Mouse (Mus musculus) spleen, adult 12 weeks (tissue): ENCODE measurements around the gene Ddx55.

Experiments used
- DNase-seq: peaks from one replicate; pipeline ENCODE4 v3.0.0; 2022; ENCODE audit warnings: low spot score

Gene Ddx55

DNA sequence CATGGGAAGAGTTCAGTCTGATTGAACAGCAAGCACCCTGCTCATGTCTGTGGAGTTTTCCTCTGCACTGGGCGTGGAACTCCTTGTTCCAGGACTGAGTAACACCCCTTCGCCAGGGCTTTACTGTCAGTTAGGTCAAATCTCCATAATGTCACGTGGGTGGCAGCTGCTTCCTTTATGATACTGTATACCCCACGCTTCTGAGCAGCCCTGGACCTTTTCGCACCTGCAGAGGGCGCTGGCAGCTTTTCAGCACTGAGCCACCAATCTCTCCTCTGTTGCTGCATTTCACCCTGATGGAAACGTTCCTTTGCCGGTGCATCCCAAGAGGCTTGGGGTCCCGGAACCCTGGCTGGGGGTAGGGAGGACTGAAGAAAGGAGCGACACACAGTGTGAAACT, 58.3 kb downstream of the Ddx55 start:
- no peak for DNase-seq

GRCm38 (mm10) chr5:124614709-124615108, 62.0 kb downstream of the Ddx55 start:
- DNase-seq: no peak

- DNase-seq: no peak
These were observed 66.0 kb downstream of the Ddx55 start for GRCm38 (mm10) chr5:124618711-124619110.
